Mouse (Mus musculus) heart, embryonic 14.5 days (tissue): ENCODE measurements around the gene Frmpd2. TPM values are rescaled to one million over a fixed set of nuclear protein-coding genes. Genes with fewer than 3 reads are reported as not detected.

Experiments used
- ATAC-seq: fragments of 200-750 bp; cut with Nextera tagmentation; 2 replicates; pipeline ENCODE4 v1.8.0; 2017; ENCODE audit warnings: low read depth, moderate TSS enrichment; ENCODE audit not compliant: insufficient number of reproducible peaks, insufficient read depth, low FRiP score
- H3K27ac ChIP-seq, 2 experiments: fragments of 200-500 bp in 1 of 2; fragments of 300-500 bp in 1 of 2; sonication (generic) in 1 of 2; replicated peaks in 1 of 2; 2 replicates each; pipeline ENCODE4 v1.5.1; 2012 to 2014; ENCODE audit warnings: low read depth in 2 of 2, low read length in 2 of 2, control low read depth in 1 of 2, mild to moderate bottlenecking in 1 of 2, mixed read lengths in 1 of 2; ENCODE audit not compliant: control insufficient read depth in 1 of 2, insufficient read depth in 1 of 2
- H3K27me3 ChIP-seq: fragments of 300-500 bp; sonication (generic); 2 replicates; pipeline ENCODE4 v1.6.1; 2014; ENCODE audit warnings: mild to moderate bottlenecking, low read length, control low read depth; ENCODE audit not compliant: control insufficient read depth, insufficient read depth
- H3K36me3 ChIP-seq: fragments of 300-500 bp; sonication (generic); 2 replicates; pipeline ENCODE4 v1.6.1; 2014; ENCODE audit warnings: mild to moderate bottlenecking, control low read depth, low read length, mixed read lengths; ENCODE audit not compliant: control insufficient read depth, insufficient read depth
- H3K4me1 ChIP-seq, 2 experiments: fragments of 200-500 bp in 1 of 2; fragments of 300-500 bp in 1 of 2; sonication (generic) in 1 of 2; 2 replicates each; pipeline ENCODE4 v1.6.1; 2012 to 2014; ENCODE audit warnings: low read length in 2 of 2, control low read depth in 1 of 2, mixed read lengths in 1 of 2; ENCODE audit not compliant: control insufficient read depth in 2 of 2, insufficient read depth in 2 of 2
- H3K4me2 ChIP-seq: fragments of 300-500 bp; sonication (generic); 2 replicates; pipeline ENCODE4 v1.6.1; 2014; ENCODE audit warnings: mild to moderate bottlenecking, low read length
- H3K4me3 ChIP-seq, 2 experiments: fragments of 200-500 bp in 1 of 2; fragments of 300-500 bp in 1 of 2; sonication (generic) in 1 of 2; 2 replicates each; pipeline ENCODE4 v1.5.1; 2012 to 2014; ENCODE audit warnings: low read length in 2 of 2, mild to moderate bottlenecking in 2 of 2, control low read depth in 1 of 2, low read depth in 1 of 2, moderate library complexity in 1 of 2; ENCODE audit not compliant: control insufficient read depth in 1 of 2, insufficient read depth in 1 of 2
- H3K9ac ChIP-seq: fragments of 300-500 bp; sonication (generic); 2 replicates; pipeline ENCODE4 v1.6.1; 2014; ENCODE audit warnings: mild to moderate bottlenecking, low read length
- H3K9me3 ChIP-seq: fragments of 300-500 bp; sonication (generic); 2 replicates; pipeline ENCODE4 v1.6.1; 2016; ENCODE audit warnings: low read length, control low read depth; ENCODE audit not compliant: control insufficient read depth
- WGBS: fragments of 180-500 bp; shearing (Covaris S2); extraction: QIAGEN DNeasy Blood & Tissue Kit; methylation state at CpG from one replicate; pipeline ENCODE4 v1.1.7; 2014; 5-methylcytosine and 5-hydroxymethylcytosine counted together
- polyA plus RNA-seq: library from polyadenylated mRNA; unstranded; fragments of >200 nt; fragmentation: Nextera tagmentation; extraction: Ambion mirVana; gene quantifications from 2 replicates; pipeline ENCODE4 v1.2.1, GENCODE M21; 2014

Gene Frmpd2
- polyA plus RNA-seq, 1 experiment from 2014 or later, result not detected

DNA sequence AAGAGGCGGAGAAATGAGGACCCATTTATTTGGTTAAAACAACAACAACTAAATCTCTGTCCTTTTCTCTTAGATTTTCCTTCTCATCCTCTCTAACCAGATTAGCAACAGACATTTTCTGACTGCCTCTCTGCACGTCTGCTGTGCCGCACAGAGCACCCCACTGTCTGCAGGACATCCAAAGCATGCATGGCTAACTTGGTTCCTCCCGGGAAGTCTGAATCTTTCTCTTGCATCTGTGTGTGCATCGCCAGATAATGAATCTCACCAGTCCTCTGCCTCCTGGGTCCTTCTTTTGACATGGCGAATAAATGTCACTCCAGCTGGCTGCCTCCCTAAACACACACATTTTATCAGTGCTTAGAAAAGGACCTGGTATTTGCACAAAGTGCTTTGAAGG is 99.2 kb downstream of the Frmpd2 start:
- Histone ChIP-seq H3K27me3 (no peaks in the 10 kb centered on the region), H3K4me2 (no peak overlapping the region), H3K9me3 (no peaks in the 10 kb centered on the region), H3K4me3 (no peak overlapping the region), H3K4me1 (no peaks in the 10 kb centered on the region), H3K27ac (no peak overlapping the region), H3K36me3 (no peaks in the 10 kb centered on the region), H3K9ac (no peak overlapping the region)
- 53% methylated on average over 6 of the region's 6 CpGs for WGBS
- no peak for ATAC-seq

DNA sequence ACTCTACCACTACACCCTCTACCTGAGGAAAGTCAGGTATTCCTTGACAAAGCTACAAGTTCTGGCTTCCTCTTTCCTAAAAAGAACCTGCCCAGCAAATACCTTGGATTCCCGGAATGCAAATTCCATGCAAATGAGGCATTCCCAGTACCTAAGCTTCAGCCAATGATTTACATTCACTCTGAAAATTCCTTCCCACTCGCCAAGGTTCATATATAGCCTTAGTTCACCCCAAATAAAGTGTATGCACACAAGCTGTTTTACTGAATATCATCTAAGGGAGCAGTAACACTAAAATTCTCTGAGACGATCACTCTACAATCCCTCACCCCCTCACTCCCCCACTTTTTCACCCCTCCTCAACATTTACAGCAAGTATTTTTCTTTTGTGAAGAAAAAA is 102.1 kb downstream of the Frmpd2 start:
- WGBS, result 72% methylated on average over 3 of the region's 3 CpGs
- H3K36me3 ChIP-seq, result no peaks in the 10 kb centered on the region
- H3K27ac ChIP-seq, result no peak overlapping the region
- no peaks in the 10 kb centered on the region for H3K9me3 ChIP-seq
- no peak for ATAC-seq
- no peaks in the 10 kb centered on the region for H3K4me1 ChIP-seq
- H3K27me3 ChIP-seq, result no peaks in the 10 kb centered on the region
- H3K4me3 ChIP-seq, result no peak overlapping the region
- H3K9ac ChIP-seq, result no peak overlapping the region
- no peak overlapping the region for H3K4me2 ChIP-seq

DNA sequence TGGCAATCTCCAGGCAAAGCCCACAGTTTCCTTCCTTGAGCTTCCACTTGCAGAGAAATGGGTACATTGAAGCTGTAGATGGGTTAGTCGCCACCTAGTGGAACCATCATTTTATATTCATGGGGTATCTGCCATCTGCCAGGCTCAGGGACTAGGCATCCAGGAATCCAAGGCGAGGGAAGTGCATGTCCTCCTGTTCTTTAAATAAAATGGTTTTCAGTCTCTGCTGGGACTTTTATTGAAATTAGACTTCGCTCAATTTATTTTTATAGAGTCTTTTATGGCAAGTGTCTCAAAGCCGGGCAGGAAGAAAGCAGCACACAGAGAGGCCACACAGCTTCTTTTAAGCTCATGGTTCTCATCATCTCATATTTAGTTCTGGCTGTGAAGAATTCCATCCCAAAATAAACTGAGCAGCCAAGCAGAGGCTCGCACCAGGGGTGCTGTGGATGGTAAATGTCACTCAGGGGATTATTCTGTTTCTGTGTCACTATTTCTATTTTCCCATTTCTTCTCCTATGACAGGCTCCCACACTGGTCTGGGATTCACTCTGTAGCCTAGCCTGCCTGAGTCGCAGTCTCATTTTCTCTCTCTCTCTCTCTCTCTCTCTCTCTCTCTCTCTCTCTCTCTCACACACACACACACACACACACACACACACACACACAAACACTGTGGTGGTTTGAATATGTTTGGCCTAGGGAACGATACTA is 108.4 kb downstream of the Frmpd2 start:
- WGBS, result 59% methylated on average over 7 of the region's 7 CpGs
- Histone ChIP-seq H3K27me3 (no peaks in the 10 kb centered on the region), H3K4me2 (no peak overlapping the region), H3K36me3 (no peaks in the 10 kb centered on the region), H3K4me3 (no peak overlapping the region), H3K4me1 (no peaks in the 10 kb centered on the region), H3K9me3 (peaks cover 2% of the 10 kb centered on the region; the same call in 1 of the 2 replicates), H3K9ac (no peak overlapping the region), H3K27ac (no peak overlapping the region)
- ATAC-seq, result no peak

DNA sequence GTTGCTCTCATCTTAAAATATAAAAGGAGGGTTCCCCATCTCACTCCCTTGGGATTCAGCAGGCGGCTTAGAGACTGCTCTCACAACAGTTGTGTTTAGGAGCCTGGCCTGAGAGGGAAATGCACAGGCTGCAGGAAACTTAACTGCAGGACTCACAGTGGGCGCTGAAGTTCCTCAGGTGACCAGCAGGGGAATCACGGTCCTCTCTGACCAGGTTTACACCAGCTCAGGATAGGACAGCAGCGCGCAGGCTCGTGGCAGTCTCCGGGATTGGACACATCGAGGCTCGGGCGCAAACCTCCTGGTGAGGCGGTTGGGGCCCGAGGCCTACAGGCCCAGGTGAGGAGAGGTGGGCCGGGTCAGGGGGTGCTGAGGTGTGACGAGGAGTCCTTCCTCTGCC is 117.5 kb downstream of the Frmpd2 start, which contains the start of gene Ptpn20:
Gene Ptpn20 (plus strand): TSS at position 257 of the 400 bp plus-strand sequence.
- no peaks in the 10 kb centered on the region for H3K27me3 ChIP-seq
- H3K36me3 ChIP-seq, result no peaks in the 10 kb centered on the region
- peaks cover 7% of the 10 kb centered on the region; the same call in 1 of the 2 replicates for H3K9me3 ChIP-seq
- no peak within 1 kb of the TSS for H3K4me2 ChIP-seq
- H3K4me3 ChIP-seq, result no peak within 1 kb of the TSS
- no peak within 1 kb of the TSS for H3K9ac ChIP-seq
- ATAC-seq, result no peak
- WGBS, result 47% methylated on average over 14 of the region's 14 CpGs
- H3K4me1 ChIP-seq, result no peaks in the 10 kb centered on the region
- no peak within 1 kb of the TSS for H3K27ac ChIP-seq

DNA sequence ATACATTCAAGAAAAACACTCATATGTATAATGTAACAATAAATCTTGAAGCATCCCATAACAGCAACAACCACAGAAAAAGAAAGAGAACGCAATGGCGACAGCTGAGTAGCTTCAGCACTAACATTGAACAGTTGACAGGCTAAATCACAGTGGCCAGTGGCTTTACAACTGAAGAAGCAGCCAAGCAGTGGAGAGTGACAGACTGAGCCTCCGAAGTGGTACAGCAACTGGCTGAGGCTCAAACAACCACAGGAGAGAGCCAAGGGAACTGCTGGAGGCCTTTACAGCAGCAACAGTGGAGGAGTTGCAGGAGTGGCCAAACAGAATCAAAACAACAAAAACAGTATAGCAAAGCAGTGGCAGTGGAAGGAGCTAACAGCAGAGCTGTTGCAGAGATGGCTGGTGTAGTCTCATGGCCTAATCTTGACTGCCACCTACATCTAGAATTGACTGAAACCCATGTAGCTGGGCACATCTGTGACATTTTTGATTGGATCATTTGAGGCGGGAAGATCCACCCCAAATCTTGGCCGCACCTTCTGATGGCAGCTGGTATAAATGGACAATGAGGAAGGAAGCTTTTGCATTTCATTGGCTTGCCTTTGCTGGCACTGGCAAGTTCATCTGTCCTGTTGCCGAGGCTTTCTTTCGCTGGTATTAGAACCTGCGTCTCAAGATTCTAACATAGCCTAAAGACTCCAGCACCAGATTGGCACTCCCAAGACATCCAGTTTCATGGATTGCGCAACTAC is 127.1 kb downstream of the Frmpd2 start:
- Histone ChIP-seq H3K9ac (no peak overlapping the region), H3K4me2 (no peak overlapping the region), H3K4me1 (no peaks in the 10 kb centered on the region), H3K27ac (no peak overlapping the region), H3K4me3 (no peak overlapping the region), H3K9me3 (no peaks in the 10 kb centered on the region), H3K36me3 (no peaks in the 10 kb centered on the region), H3K27me3 (no peaks in the 10 kb centered on the region)
- no peak for ATAC-seq
- WGBS, result 81% methylated on average over 9 of the region's 9 CpGs

DNA sequence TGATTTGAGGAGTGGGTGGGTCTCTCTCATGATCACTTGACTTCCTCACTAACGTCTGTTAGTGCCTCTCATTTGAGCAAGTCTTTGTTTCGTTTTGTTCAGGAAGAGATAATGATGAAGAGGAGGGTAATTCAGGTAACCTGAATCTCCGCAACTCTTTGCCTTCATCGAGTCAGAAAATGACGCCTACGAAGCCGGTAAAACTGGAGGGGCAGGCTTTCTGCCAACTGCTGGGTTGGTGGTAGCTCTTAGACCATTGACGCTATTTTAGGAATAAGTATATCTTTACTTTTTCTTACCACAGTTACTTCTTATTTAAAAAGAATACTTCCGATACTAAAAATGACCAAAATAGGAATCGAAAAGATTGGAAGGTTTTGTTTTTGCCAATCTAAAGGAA is 135.9 kb downstream of the Frmpd2 start:
- no peaks in the 10 kb centered on the region for H3K9me3 ChIP-seq
- H3K9ac ChIP-seq, result no peak overlapping the region
- no peaks in the 10 kb centered on the region for H3K27me3 ChIP-seq
- H3K4me2 ChIP-seq, result no peak overlapping the region
- no peak for ATAC-seq
- no peak overlapping the region for H3K4me3 ChIP-seq
- H3K36me3 ChIP-seq, result no peaks in the 10 kb centered on the region
- 74% methylated on average over 10 of the region's 10 CpGs for WGBS
- no peak overlapping the region for H3K27ac ChIP-seq
- no peaks in the 10 kb centered on the region for H3K4me1 ChIP-seq
